Mouse (Mus musculus) stomach, embryonic 16.5 days (tissue): ENCODE measurements at regions not wholly inside any gene's neighbourhood (a gene's known extent, or its start where the extent isn't known, plus 50 kb on each side); places are given as distances from the start of the nearest gene placed in this dataset.

Experiments used
- ATAC-seq: fragments of 200-750 bp; cut with Nextera tagmentation; 2 replicates; pipeline ENCODE4 v1.8.0; 2017; ENCODE audit warnings: moderate number of reproducible peaks, moderate TSS enrichment; ENCODE audit not compliant: insufficient read depth, low FRiP score
- H3K27ac ChIP-seq: fragments of 300-500 bp; sonication (generic); 2 replicates; pipeline ENCODE4 v1.5.1; 2014; ENCODE audit warnings: low read length
- H3K27me3 ChIP-seq: fragments of 300-500 bp; sonication (generic); 2 replicates; pipeline ENCODE4 v1.6.1; 2014; ENCODE audit warnings: low read length, control low read depth, mixed read lengths; ENCODE audit not compliant: control insufficient read depth, insufficient read depth
- H3K36me3 ChIP-seq: fragments of 300-500 bp; sonication (generic); 2 replicates; pipeline ENCODE4 v1.6.1; 2014; ENCODE audit warnings: low read length; ENCODE audit not compliant: control insufficient read depth, insufficient read depth
- H3K4me1 ChIP-seq: fragments of 300-500 bp; sonication (generic); 2 replicates; pipeline ENCODE4 v1.6.1; 2014; ENCODE audit warnings: low read length, control low read depth, mixed read lengths; ENCODE audit not compliant: control insufficient read depth, insufficient read depth
- H3K4me2 ChIP-seq: fragments of 300-500 bp; sonication (generic); 2 replicates; pipeline ENCODE4 v1.6.1; 2014; ENCODE audit warnings: low read depth, low read length, mixed read lengths
- H3K4me3 ChIP-seq: fragments of 300-500 bp; sonication (generic); replicated peaks from 2 replicates; pipeline ENCODE4 v1.5.1; 2014; ENCODE audit warnings: mild to moderate bottlenecking, low read length
- H3K9ac ChIP-seq: fragments of 300-500 bp; sonication (generic); 2 replicates; pipeline ENCODE4 v1.6.1; 2014; ENCODE audit warnings: low read length
- H3K9me3 ChIP-seq: fragments of 300-500 bp; sonication (generic); replicated peaks from 2 replicates; pipeline ENCODE4 v1.6.1; 2016; ENCODE audit warnings: low read length, control low read depth; ENCODE audit not compliant: control insufficient read depth
- WGBS: fragments of 180-500 bp; shearing (Covaris S2); extraction: QIAGEN DNeasy Blood & Tissue Kit; methylation state at CpG from one replicate; pipeline ENCODE4 v1.1.7; 2014; 5-methylcytosine and 5-hydroxymethylcytosine counted together

DNA sequence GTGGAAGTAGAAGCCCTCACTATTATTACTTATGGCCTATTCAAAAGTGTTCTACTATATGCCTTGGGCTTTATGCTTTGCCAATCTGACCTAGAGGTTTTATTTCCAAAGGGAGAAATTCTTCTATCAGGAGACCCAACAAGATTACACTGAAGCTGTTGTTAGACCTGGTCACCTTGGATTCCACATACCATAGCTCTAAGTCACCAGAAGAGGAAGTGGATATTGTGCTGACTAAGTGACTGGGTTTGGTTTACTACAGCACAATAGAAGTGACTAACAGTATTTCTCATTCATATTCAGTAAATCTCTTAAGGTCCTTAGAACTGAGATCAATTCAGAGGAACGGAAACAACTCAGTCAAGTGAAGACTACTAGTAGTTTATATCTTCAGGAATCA is 229.0 kb upstream of the Btbd3 start:
- Histone ChIP-seq H3K9ac (no peak overlapping the region), H3K4me2 (no peak overlapping the region), H3K4me1 (no peaks in the 10 kb centered on the region), H3K27me3 (no peaks in the 10 kb centered on the region), H3K9me3 (no peaks in the 10 kb centered on the region), H3K4me3 (no peak overlapping the region), H3K36me3 (no peaks in the 10 kb centered on the region), H3K27ac (no peak overlapping the region)
- 83% methylated on average over 1 of the region's 1 CpGs for WGBS
- ATAC-seq: no peak

- H3K9me3 ChIP-seq: no peaks in the 10 kb centered on the region
- no peak overlapping the region for H3K4me2 ChIP-seq
- no peak overlapping the region for H3K9ac ChIP-seq
- 79% methylated on average over 2 of the region's 2 CpGs for WGBS
- no peaks in the 10 kb centered on the region for H3K27me3 ChIP-seq
- no peaks in the 10 kb centered on the region for H3K36me3 ChIP-seq
- H3K4me3 ChIP-seq: no peak overlapping the region
- no peaks in the 10 kb centered on the region for H3K4me1 ChIP-seq
- ATAC-seq: no peak
- H3K27ac ChIP-seq: no peak overlapping the region
These were observed 232.8 kb upstream of the Btbd3 start for GRCm38 (mm10) chr2:138023558-138023957.

- Histone ChIP-seq H3K9me3 (no peaks in the 10 kb centered on the region), H3K36me3 (no peaks in the 10 kb centered on the region), H3K4me2 (no peak overlapping the region), H3K4me1 (no peaks in the 10 kb centered on the region), H3K9ac (no peak overlapping the region), H3K4me3 (no peak overlapping the region), H3K27ac (no peak overlapping the region), H3K27me3 (no peaks in the 10 kb centered on the region)
- 52% methylated on average over 3 of the region's 3 CpGs for WGBS
- ATAC-seq: no peak
These were observed 274.6 kb upstream of the Btbd3 start for GRCm38 (mm10) chr2:137981766-137982165.

- H3K27ac ChIP-seq: no peak overlapping the region
- H3K4me1 ChIP-seq: no peaks in the 10 kb centered on the region
- H3K36me3 ChIP-seq: no peaks in the 10 kb centered on the region
- H3K4me3 ChIP-seq: no peak overlapping the region
- no peaks in the 10 kb centered on the region for H3K27me3 ChIP-seq
- no peak overlapping the region for H3K4me2 ChIP-seq
- 46% methylated on average over 4 of the region's 4 CpGs for WGBS
- H3K9ac ChIP-seq: no peak overlapping the region
- ATAC-seq: no peak
- H3K9me3 ChIP-seq: no peaks in the 10 kb centered on the region
These were observed 278.6 kb upstream of the Btbd3 start for GRCm38 (mm10) chr2:137977767-137978166.

- H3K4me3 ChIP-seq: no peak overlapping the region
- H3K9me3 ChIP-seq: no peaks in the 10 kb centered on the region
- no peak overlapping the region for H3K27ac ChIP-seq
- WGBS: 74% methylated on average over 3 of the region's 3 CpGs
- H3K4me2 ChIP-seq: no peak overlapping the region
- H3K27me3 ChIP-seq: no peaks in the 10 kb centered on the region
- no peaks in the 10 kb centered on the region for H3K36me3 ChIP-seq
- H3K9ac ChIP-seq: no peak overlapping the region
- no peak for ATAC-seq
- H3K4me1 ChIP-seq: no peaks in the 10 kb centered on the region
These were observed 281.7 kb upstream of the Btbd3 start for GRCm38 (mm10) chr2:137974651-137975050.

- no peaks in the 10 kb centered on the region for H3K27me3 ChIP-seq
- ATAC-seq: no peak
- H3K9me3 ChIP-seq: no peaks in the 10 kb centered on the region
- WGBS: 70% methylated on average over 4 of the region's 4 CpGs
- H3K4me2 ChIP-seq: no peak overlapping the region
- H3K4me1 ChIP-seq: no peaks in the 10 kb centered on the region
- H3K9ac ChIP-seq: no peak overlapping the region
- H3K36me3 ChIP-seq: no peaks in the 10 kb centered on the region
- H3K27ac ChIP-seq: no peak overlapping the region
- H3K4me3 ChIP-seq: no peak overlapping the region
These were observed 287.2 kb upstream of the Btbd3 start for GRCm38 (mm10) chr2:137969156-137969555.

DNA sequence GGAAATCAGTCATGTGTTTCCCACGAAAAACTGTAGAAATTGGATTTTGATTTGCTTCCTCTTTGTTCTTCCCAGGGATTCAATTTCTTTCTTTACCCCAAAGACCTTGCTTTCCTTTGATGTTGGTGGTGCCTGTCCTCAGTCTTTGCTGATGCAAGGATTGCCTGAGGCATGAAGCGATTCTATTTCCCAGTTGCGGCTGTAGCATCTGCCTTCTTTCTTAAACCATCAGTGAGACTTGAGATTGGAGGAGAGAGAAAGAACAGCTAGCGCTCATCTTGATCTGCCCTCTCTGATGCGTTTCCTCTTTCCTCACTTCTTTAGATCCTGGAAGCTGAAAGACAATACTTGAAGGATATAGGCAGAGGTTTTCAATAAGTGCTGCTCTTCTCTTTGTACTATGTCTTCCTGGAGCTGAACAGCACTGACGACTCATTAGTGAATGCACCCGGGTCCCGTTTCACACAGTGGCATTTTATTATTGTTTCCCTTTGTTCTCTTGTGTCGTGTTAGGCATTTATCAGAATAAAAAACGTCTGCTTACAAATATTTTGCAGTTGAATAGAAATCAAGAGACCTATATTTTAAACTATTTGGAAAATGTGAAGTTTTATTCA is 289.8 kb upstream of the Btbd3 start:
- ATAC-seq: no peak
- Histone ChIP-seq H3K27ac (no peak overlapping the region), H3K36me3 (no peaks in the 10 kb centered on the region), H3K4me2 (no peak overlapping the region), H3K9ac (no peak overlapping the region), H3K27me3 (no peaks in the 10 kb centered on the region), H3K9me3 (no peaks in the 10 kb centered on the region), H3K4me3 (no peak overlapping the region), H3K4me1 (no peaks in the 10 kb centered on the region)
- WGBS: 67% methylated on average over 10 of the region's 10 CpGs

DNA sequence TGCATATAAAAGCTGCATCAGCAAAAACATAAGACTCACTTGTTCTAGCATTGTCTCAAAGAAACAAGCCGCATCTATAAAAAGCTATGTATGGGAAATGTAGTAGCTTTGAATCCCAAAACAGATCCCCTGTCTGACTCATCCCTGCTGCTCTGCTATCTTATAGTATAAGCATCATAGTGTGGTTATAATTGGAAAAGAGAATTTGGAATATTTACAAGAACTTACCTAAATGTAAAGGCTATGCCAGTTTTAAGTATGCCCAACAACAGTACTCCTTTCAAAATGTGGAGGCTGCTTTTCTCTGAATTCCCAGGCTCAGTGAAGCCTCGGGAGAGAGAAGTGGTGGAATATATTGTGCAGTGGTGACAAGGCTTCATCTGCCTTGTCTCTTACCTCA is 301.5 kb upstream of the Btbd3 start:
- no peak overlapping the region for H3K27ac ChIP-seq
- no peaks in the 10 kb centered on the region for H3K27me3 ChIP-seq
- H3K4me3 ChIP-seq: no peak overlapping the region
- no peak overlapping the region for H3K4me2 ChIP-seq
- no peaks in the 10 kb centered on the region for H3K4me1 ChIP-seq
- H3K9me3 ChIP-seq: no peaks in the 10 kb centered on the region
- ATAC-seq: no peak
- WGBS: 89% methylated on average over 2 of the region's 2 CpGs
- no peak overlapping the region for H3K9ac ChIP-seq
- H3K36me3 ChIP-seq: no peaks in the 10 kb centered on the region

- 67% methylated on average over 2 of the region's 2 CpGs for WGBS
- H3K27me3 ChIP-seq: no peaks in the 10 kb centered on the region
- no peak overlapping the region for H3K4me3 ChIP-seq
- H3K9me3 ChIP-seq: no peaks in the 10 kb centered on the region
- H3K4me1 ChIP-seq: no peaks in the 10 kb centered on the region
- no peak overlapping the region for H3K27ac ChIP-seq
- H3K4me2 ChIP-seq: no peak overlapping the region
- no peaks in the 10 kb centered on the region for H3K36me3 ChIP-seq
- no peak overlapping the region for H3K9ac ChIP-seq
- no peak for ATAC-seq
These were observed 303.2 kb upstream of the Btbd3 start for GRCm38 (mm10) chr2:137953144-137953543.

- no peak for ATAC-seq
These were observed 304.4 kb upstream of the Btbd3 start for GRCm38 (mm10) chr2:137951942-137952341.

More at GRCm38 (mm10) chr2:137951942-137952341, 304.4 kb upstream of the Btbd3 start:
- no peak overlapping the region for H3K27ac ChIP-seq
- no peaks in the 10 kb centered on the region for H3K36me3 ChIP-seq
- H3K4me1 ChIP-seq: no peaks in the 10 kb centered on the region
- H3K4me3 ChIP-seq: no peak overlapping the region
- no peak overlapping the region for H3K9ac ChIP-seq
- no peak overlapping the region for H3K4me2 ChIP-seq
- H3K9me3 ChIP-seq: no peaks in the 10 kb centered on the region
- no peaks in the 10 kb centered on the region for H3K27me3 ChIP-seq
- 75% methylated on average over 3 of the region's 3 CpGs for WGBS
